Mouse (Mus musculus): ENCODE measurements around the gene Cldn4.
A peak's percentile ranks its signal among the peaks of the same experiment; 100 is the strongest.
"Not testable (repeated sequence)": the region's sequence is repeated elsewhere in the genome, so short reads cannot be mapped to it uniquely, and the experiment has no call there.

Gene Cldn4

DNA sequence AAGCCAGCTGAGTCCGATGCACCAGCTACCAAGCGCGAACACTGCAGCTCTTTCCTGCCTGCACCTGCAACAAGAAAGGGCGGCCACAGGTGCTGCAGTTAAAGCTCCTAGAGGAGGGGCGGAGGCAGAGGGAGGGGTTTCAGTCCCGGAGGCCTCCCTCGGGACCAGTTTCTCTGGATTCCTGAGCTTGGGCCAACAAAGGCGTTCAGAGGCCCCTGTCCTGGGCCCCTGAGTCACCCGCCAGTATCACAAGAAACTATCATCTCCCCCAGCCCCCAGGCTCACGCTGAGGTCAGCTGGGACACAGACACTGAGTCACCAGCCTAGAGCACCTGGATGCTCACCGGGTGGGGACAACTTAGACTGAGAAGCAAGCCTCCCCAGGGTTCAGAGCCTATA is at the start of gene Cldn4:
TSS of gene Cldn4 (minus strand) at position 78 of the 399 bp plus-strand sequence.
- peak; percentile 92 for DNase-seq (ENCODE audit: low spot score)

DNA sequence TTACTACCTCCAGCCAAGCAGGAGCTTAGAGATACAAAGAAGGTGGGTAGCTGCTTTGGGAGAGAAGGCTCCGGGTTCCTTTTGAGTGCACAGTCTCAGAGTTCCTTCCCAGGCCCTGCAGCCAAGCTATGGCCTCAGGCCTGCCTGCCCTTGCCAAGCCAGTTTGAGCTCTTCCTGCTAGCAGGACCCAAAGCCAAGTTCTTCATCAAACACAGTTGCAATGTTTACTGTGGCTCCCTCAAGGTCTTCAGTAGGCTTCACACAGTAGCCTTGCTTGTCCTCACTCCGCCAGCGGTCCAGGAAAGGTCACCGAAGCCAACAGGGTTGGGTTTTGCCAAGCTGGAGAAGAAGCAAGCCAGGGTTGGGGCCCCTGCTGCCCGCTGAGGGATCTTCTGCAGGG is 45.8 kb upstream of the Cldn4 start:
- peak; percentile 40 for DNase-seq (ENCODE audit: low spot score)

DNA sequence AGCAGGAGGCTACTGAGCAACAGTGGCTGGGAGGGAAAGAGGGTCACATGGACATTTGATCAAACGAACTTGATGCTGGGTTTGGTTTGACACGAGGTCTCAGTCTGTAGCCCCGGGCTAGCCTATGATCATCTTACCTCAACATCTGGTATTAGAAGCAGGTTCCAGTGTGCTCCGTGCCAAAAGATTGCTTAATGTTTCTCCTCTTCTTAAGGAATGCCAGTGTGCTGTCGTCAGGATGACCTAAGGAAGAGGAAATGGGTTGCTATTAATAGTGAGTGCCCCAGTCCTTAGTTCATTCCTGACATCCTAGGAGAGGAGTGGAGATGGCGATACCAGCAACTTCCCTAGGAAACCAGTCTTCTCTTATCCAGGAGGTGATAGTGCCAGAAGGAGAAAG is 43.0 kb upstream of the Cldn4 start:
- no peak for DNase-seq (ENCODE audit: low spot score)

DNA sequence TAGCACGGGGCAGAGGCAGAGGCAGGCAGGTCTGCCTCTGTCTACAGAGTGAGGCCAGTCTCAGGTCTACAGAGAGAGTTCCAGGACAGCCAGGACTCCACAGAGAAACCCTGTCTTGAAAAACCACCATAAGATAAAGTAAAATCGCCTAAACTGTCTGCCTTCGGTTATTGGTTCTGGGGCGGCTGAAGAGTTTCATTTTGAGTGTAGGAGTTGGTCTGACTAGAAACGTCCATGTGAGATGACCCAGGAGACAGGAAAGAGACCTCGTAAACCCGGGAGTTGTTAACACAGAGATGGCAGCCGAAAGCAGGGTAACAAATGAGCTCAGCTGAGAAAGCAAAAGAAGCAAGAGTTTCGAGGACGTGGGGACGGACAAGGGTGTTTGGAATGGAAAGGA is 42.4 kb upstream of the Cldn4 start:
- no peak for DNase-seq (ENCODE audit: low spot score)

DNA sequence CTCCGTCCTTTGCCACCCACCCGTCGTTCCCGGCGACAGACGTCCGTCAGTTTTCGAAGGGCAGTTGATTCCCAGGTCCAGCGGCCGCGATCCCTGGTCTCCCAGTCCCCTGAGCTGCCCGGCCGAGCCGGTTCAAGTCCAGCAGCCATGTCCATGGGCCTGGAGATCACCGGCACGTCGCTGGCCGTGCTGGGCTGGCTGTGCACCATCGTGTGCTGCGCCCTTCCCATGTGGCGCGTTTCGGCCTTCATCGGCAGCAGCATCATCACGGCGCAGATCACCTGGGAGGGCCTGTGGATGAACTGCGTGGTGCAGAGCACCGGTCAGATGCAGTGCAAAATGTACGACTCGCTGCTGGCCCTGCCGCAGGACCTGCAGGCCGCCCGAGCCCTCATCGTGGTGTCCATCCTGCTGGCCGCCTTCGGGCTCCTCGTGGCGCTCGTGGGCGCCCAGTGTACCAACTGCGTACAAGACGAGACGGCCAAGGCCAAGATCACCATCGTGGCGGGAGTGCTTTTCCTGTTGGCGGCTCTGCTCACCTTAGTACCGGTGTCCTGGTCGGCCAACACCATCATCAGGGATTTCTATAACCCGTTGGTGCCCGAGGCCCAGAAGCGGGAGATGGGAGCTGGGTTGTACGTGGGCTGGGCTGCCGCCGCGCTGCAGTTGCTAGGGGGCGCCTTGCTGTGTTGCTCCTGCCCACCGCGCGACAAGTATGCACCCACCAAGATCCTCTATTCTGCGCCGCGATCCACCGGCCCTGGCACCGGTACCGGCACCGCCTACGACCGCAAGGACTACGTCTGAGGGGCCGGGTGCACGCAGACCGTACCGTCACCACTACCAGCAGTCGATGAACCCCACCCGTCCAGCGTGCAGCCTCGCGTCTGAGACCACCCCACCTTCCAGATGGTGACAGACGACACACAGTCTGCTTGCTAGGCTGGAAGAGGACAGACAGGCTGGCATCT is 39.8 kb upstream of the Cldn4 start:
- DNase-seq (ENCODE audit: low spot score): no peak

DNA sequence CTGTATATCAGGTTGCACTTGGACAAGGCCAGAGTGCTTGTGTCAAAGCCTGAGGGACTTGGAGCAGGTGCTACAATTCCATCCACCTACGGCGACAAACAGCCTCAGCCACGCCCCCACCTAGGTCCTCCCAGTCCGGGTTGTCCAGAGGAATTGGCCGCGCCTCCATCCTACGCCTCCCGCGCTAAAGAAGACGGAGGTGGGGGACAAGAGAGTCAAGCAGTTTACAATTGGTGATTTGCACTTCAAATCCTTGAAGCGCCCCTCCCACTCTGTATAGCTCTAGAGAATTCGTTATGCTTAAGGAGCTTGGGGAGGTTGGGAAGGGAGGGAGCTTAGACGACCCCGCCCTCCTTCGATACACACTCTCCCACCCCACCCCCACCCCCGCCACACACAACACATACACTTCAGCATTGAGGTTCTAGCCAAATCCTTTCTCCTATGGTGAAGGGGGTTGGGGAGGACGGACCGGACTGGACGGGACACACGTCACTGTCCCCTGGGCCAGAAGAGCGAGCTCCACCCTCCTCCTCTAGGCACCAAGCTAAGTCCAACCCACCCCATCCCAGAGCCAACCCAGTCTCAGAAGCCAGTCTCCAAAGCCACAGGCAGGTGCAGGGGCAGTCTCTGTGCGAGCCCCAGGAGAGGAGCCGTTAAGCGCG is 39.0 kb upstream of the Cldn4 start, which contains the start of gene Cldn3:
TSS of gene Cldn3 (plus strand) at position 582 of the 665 bp plus-strand sequence.
- DNase-seq (ENCODE audit: low spot score): peak; percentile 64

DNA sequence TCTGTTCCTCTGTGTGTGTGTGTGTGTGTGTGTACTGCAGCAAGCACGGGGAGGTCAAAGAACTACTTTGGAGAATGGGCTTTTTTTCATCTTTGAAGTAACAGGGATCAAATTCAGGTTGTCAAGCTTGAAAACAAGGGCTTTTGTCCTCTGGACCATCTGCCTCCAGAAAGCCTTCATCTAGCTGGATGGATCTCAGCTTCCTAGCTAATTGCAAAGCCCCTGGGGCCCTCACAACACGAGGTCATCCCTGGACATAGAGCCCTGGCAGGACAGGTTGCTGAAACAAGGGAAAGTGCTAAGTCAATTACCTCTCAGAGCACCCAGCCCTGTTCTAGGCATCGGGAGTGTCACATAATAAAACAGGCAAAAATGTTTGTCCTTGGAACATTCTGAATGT is 37.0 kb upstream of the Cldn4 start:
- no peak for DNase-seq (ENCODE audit: low spot score)

DNA sequence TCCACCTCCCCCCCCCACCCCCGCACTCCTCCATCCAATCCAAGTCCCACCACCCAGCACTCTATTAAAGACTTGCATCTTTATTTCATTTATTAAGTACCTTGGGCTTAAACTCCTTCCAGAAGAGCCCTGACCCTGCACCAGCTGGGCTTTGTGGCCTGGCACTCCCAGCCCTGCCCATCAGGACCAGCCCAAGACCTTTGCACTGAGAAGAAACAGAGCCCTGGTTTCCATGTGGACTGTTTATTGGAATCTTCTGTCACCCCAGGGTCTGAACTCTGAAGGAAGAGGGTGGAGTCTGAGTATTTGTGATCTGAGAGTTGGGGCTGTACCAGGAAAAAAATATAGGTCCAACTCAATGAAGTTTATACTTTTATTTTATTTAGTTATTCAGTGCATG is 36.4 kb upstream of the Cldn4 start:
- no peak for DNase-seq (ENCODE audit: low spot score)

DNA sequence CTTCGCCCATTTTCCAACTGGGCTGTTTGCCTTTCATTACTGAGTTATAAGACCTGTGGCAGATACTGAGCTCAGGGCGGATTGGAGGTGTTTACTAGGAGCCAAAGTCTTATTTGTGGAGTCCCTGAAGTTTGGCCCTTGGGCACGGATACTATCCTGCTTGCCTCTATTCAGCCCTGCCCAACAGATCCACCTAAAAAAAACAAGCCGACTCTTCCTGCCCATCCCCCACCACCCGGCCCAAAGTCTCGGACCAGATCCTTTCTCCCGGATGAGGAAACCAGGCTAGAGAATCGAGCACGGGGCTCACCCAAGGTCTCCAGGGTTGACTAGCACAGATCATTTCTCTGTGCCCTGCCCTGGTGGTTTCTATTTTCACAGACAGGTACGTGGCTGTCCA is 34.4 kb upstream of the Cldn4 start:
- no peak for DNase-seq (ENCODE audit: low spot score)

DNA sequence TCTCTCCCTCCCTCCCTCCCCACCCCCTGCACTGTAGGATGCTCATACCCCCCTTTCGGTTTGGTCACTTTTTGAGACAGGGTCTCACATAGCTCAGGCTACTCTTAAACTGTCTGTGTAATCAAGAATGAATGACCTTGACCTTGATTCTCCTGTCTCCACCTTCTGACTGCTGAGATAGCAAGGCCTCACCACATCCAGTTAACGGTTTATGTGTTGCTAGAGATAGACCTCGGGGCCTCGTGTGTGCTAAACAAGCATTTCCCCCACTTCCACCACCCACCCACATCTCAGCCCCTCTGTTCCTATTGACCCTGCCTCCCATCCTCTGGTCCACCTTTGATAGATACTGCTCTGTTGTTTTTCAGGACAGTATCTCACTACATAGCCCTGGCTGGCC is 31.1 kb upstream of the Cldn4 start:
- no peak for DNase-seq (ENCODE audit: low spot score)

DNA sequence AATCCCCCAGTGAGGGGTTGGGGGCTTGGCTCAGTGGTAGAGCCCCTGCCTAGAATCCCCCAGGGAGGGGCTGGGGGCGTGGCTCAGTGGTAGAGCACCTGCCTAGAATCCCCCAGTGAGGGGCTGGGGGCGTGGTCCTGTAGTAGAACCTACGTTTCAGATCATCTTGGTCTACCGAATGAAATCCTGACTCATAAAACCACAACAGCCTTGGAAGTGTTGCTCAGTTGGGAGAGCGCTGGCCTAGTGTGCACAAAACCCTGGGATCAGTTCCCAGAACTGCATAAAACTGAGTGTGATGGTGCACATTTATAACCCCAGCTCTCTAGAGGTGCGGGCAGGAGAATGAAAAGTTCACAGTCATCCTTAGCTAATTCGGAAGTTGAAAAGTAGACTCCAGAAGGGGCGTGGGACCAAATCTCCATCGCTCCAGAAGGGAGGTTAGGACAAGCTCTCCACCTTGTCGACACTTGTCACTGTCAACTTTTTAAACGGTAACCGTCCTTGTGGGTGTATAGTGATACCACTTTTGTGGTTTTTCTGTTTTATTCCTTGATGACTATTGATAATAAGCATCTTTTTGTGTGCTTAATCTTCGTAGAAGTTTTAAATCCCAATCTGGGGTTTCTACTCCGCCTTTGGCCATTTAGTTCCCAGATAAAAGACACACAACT is 30.0 kb upstream of the Cldn4 start:
- no peak for DNase-seq (ENCODE audit: low spot score)

DNA sequence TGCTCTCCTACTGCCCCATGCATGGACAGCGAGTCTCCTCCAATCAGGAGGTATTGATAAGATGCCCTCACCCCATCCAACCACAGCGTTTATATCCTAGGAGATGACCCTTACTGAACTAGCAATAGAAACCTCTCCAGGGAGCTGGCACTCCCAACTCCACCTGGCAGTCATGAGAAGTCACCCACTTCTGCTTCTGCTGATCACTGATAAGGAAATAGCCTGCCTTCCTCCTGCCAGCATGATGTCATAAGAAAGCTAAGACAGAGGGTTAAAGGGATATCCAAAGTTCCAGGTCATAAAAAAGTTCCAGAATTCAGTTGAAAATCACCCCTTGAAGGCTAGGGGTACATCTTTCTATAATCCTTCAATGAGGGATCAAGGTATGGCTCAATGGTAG is 29.4 kb upstream of the Cldn4 start:
- DNase-seq (ENCODE audit: low spot score): no peak

DNA sequence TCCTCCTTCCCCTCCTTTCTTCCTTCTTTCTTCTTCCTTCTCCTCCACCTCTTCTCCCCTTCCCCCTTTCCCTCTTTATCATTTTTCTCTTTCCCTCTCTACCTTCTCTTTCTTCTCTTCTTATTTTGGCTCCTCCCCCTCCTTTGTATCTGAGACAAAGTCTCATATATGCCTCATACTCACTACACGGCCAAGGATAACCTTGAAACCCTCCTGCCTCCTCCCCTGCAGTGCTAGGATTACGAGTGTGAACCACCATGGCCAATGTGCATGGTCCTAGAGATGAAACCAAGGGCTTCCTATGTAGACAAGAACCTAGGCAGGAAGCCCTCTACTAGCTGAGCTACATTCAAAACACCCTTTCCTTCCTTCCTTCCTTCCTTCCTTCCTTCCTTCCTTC is 28.2 kb upstream of the Cldn4 start:
- DNase-seq (ENCODE audit: low spot score): no peak

DNA sequence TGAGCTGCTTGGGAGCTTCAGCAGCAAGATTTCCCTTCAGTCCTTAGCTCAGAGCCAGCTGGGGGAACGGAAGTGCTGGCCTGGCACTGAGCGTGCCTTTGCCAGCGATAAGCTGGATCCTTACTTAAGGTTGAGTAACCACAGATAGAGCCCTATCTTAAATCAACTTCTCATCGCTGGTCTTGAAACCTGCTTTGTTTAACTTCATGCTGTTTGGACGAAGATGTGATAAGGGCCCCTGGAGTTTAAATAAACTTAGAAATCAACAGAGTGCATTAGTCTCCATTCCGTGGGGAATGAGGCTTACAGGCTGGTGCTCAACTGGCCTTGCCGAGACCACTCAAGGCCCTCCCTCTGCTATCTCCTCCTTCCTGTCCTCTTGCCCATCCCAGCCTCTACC is 27.6 kb upstream of the Cldn4 start:
- DNase-seq (ENCODE audit: low spot score): no peak

DNA sequence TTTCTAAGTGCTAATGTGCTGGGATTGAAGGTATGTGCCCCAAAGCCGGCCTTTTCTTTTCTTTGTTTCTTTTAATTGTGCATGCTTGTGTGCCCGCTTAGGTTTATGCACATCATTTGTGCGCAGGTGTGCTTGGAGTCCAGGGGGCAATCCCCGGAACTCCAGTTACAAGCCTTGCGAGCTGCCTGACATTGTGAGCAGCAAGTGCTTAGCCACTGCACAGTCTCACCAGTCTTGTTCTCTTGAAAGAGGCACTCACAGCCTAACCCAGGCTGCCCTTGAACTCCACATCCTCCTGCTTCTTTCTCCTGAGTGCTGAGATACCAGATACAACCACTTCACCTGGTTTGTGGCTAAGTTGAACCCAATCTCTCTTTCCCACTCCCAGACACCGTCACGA is 26.8 kb upstream of the Cldn4 start:
- DNase-seq (ENCODE audit: low spot score): no peak

DNA sequence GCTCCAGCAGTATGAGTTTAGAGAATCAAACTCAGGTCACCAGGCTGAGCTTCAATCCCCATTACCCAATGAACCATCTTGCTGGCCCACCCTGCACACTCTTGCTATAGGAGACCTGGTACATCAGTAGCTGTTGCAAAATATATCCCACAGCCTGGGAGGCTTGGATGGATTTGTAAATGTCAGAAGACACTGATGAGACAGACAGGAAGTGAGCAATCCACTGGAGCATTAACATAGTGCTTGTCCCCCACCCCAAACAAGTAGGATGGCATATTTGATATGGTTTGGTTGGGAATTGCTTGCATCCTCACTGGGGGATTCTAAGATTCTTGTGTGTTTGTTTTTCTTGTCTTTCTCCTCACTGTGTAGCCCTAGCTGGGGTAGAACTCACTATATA is 26.3 kb upstream of the Cldn4 start:
- no peak for DNase-seq (ENCODE audit: low spot score)

DNA sequence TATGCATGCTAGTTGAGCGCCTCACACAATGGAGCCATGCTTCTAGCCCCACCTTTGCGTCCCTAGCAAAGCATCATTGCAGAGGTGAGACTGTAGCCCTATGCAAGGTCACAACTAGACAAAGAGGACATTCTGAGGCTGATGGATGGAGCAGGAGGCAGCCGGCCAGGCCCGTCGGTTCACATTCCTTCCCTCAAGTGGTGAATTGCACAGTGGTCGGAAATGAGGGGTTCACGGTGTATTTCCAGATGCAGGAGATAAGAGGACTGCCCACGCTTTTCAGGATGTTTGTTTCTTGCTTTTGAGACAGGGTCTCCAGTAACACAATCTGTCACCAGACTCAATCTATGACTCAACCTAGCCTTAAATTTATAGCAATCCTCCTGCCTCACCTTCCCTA is 23.9 kb upstream of the Cldn4 start:
- DNase-seq (ENCODE audit: low spot score): no peak

DNA sequence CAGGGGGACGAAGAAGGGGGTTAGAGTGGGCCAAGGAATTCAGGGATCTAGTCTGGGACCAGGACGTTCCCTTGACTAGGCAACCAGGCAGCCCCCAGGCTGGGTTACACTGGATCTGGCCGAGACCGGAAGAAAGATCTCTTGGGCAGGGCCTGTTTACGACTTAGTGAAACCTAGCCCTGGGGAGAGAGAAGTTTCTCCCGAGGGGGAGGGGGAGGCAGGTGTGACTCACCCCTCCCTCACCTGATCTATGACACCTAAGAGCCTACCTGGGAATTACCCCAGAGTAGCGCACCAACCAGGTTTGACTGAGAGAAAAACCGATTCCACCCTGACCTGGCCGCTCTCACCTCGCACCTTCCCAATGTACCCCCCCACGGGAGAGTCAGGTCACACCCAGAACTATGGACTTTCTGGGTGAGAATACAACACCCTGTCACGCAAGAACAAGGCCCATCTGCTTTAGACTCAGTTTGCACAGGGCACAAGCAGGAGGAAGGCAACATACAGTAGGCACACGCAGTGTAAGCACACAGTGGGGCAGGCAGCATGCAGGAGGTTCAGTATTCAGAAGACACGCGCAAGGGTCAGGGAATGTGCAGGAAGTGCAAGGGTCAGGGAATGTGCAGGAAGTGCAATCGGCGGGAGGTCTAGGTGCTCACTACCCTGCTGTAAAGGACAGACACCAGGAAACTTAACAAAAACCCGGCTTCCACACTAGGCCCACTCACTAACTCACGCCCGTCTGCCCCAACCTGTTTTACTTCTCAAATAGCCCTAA is 20.6 kb upstream of the Cldn4 start:
- no peak for DNase-seq (ENCODE audit: low spot score)

DNA sequence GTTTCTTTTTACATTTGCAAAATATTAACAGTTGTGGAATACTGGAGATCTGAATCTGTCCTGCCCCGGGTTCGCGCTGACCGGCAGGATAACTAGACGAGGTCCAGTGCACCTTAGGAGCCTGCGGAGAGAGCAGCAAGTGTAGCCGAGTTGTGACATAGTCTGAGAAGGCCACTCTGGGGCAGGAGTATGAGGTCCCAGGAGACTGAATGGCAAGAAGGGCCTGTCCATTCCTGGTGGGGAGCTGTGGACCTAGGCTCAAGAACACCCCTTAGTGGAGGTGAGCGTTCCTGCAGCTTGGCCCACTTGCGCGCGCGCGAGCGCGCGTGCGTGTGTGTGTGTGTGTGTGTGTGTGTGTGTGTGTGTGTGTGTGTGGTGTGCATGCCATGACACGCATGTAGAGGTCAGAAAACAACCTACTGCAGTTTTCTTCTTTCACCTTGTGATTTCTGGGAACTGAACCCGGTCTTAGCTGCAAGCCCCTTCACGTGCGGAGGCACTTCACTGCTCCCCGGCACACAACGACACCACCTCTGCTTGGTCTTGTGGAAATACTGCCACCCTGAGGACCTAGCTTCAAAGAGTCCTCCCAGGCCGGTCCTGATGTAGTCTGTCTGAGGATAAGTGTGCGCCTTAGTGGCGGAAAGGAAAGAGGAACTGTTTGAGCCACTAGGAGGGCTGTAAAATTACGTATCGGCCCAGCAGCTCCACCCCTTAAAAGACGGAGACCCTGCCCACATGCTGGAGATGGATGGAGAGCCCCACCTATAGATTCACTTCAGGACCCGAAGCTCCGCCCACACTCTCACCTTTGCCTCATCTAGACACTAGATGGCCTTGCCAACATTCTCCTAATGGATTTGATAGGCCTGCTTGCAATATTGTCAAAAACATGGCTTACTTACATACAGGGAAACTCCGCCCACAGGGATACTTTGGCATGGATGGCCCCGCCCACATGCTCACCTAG is 19.4 kb upstream of the Cldn4 start:
- peak; percentile 66 for DNase-seq (ENCODE audit: low spot score)

DNA sequence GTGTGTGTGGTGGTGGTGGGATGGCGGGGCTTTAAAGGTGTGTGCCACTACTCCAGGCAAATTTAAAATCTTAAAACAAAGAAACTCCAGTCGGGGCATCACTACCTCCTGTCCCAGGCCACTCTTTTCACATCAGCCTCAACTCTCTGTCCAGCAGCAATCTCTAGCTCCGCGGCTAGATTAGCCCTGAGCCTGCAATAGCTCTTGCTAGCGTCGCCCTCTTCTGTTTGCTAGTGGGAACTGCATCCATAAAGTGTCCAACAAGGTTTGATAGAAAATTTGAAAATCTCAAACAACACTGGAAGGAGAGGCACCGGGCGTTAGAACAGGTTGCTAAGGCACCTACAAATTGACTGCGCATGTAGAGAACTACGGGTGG is 18.7 kb upstream of the Cldn4 start:
- peak; percentile 87 for DNase-seq (ENCODE audit: low spot score)

DNA sequence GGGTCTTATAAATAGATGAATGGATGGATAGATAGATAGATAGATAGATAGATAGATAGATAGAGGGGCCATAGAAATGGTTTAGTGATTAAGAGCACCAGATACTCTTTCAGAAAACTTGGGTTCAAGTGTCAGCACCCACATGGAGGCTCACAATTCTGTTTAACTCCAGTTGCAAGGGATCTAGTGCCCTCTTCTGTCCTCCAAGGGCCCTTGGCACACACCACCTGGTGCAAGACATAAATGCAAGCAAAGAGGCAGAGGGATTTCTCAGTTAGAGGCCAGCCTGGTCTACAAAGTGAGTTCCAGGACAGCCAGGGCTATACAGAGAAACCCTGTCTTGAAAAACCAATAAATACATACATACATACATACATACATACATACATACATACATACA is 17.9 kb upstream of the Cldn4 start:
- not testable (repeated sequence) for DNase-seq (ENCODE audit: low spot score)
